11 mouse cellular contexts compared by ENCODE assay signal in the genomic region with DNA sequence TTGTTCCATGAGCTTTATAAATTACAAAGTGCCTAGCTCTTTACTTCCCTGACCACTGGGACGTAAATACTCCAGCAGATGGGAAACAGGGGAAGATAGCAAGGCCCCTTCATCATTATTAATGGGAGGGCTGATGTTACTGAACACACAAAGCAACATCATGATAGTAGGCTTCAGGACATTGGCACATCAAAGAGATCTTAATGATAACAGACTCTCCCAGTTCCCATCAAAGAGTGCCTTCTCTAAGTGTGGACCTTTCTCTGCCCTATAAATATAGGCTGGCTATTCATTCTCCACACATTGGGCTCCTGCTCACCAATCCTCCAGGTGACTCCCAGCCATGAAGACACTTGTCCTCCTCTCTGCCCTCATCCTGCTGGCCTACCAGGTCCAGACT. TPM values are rescaled to one million over a fixed set of nuclear protein-coding genes. Genes with fewer than 3 reads are reported as not detected.
"Had no signal": no experiment of that assay in that cellular context is flagged by ENCODE, and none has a peak within 500 bp of the region (broad histone marks: within the 10 kb centered on the region; RNA-seq: fewer than 3 reads in every experiment).

Gene Defa22, plus strand, starts transcription at position 301 of the 400 bp plus-strand sequence.

RNA-seq across cellular contexts. Expression of gene Defa22, which starts in this region (rescaled TPM):
- polyA plus RNA-seq: neural tube, embryonic 12.5 days; neural tube, embryonic 13.5 days; neural tube, embryonic 14.5 days; neural tube, embryonic 15.5 days; spleen, adult 2 months; stomach, embryonic 14.5 days; stomach, embryonic 16.5 days; stomach, postnatal 0 days; testis, adult 2 months; thymus, postnatal 0 days; urinary bladder, adult 2 months had no signal
